Mouse (Mus musculus) neural tube, embryonic 11.5 days (tissue): ENCODE measurements around the gene G0s2. TPM values are rescaled to one million over a fixed set of nuclear protein-coding genes. Genes with fewer than 3 reads are reported as not detected.

Experiments used
- ATAC-seq: fragments of 200-750 bp; cut with Nextera tagmentation; 2 replicates; pipeline ENCODE4 v1.8.0; 2017; ENCODE audit warnings: moderate number of reproducible peaks, mild to moderate bottlenecking, moderate TSS enrichment, moderate library complexity; ENCODE audit not compliant: insufficient read depth, low FRiP score, low TSS enrichment
- DNase-seq: peaks from one replicate; pipeline ENCODE4 v3.0.0-alpha.2; 2015; ENCODE audit warnings: low spot score
- H3K27ac ChIP-seq: fragments of 300-500 bp; sonication (generic); 2 replicates; pipeline ENCODE4 v1.5.1; 2014; ENCODE audit warnings: low read depth, mild to moderate bottlenecking, low read length
- H3K27me3 ChIP-seq: fragments of 300-500 bp; sonication (generic); 2 replicates; pipeline ENCODE4 v1.6.1; 2014; ENCODE audit warnings: mild to moderate bottlenecking, low read length, mixed read lengths; ENCODE audit not compliant: control insufficient read depth, insufficient read depth
- H3K36me3 ChIP-seq: fragments of 300-500 bp; sonication (generic); 2 replicates; pipeline ENCODE4 v1.6.1; 2014; ENCODE audit warnings: mild to moderate bottlenecking, low read length, moderate library complexity, mixed read lengths; ENCODE audit not compliant: control insufficient read depth, insufficient read depth
- H3K4me1 ChIP-seq: fragments of 300-500 bp; sonication (generic); 2 replicates; pipeline ENCODE4 v1.6.1; 2014; ENCODE audit warnings: low read length, mixed read lengths; ENCODE audit not compliant: control insufficient read depth, insufficient read depth
- H3K4me2 ChIP-seq: fragments of 300-500 bp; sonication (generic); 2 replicates; pipeline ENCODE4 v1.6.1; 2014; ENCODE audit warnings: low read depth, mild to moderate bottlenecking, moderate library complexity
- H3K4me3 ChIP-seq: fragments of 300-500 bp; sonication (generic); 2 replicates; pipeline ENCODE4 v1.5.1; 2014; ENCODE audit warnings: low read depth, low read length
- H3K9ac ChIP-seq: fragments of 300-500 bp; sonication (generic); 2 replicates; pipeline ENCODE4 v1.6.1; 2014; ENCODE audit warnings: mild to moderate bottlenecking, low read length
- H3K9me3 ChIP-seq: fragments of 300-500 bp; sonication (generic); 2 replicates; pipeline ENCODE4 v1.6.1; 2016; ENCODE audit warnings: low read length; ENCODE audit not compliant: control insufficient read depth
- WGBS: fragments of 180-500 bp; shearing (Covaris S2); extraction: QIAGEN DNeasy Blood & Tissue Kit; methylation state at CpG from one replicate; pipeline ENCODE4 v1.1.7; 2014; 5-methylcytosine and 5-hydroxymethylcytosine counted together
- polyA plus RNA-seq: library from polyadenylated mRNA; unstranded; fragments of >200 nt; fragmentation: Nextera tagmentation; extraction: Ambion mirVana; gene quantifications from 2 replicates; pipeline ENCODE4 v1.2.1, GENCODE M21; 2014

Gene G0s2
- polyA plus RNA-seq, 1 experiment from 2014 or later = 7.4 TPM

DNA sequence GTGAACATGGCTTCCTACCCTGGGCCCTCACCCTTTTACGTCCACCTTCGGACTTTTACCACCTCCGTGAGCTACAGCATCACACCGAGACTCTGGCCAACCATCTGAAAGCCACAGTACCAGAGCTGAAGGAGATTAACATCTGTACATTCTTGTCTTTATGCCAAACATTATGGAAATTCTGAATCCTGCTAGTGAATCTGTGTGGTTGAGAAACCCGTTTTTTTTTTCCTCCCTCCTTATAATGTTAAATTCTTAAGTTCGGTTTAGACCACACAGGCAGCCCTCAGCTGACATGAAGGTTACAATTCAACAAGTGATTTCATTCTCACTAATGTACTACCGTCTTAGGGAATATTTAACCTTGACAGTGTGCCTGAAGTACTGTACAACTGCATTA, 38.1 kb downstream of the G0s2 start:
- no peak overlapping the region for H3K27ac ChIP-seq
- ATAC-seq = no peak
- no peaks in the 10 kb centered on the region for H3K36me3 ChIP-seq
- H3K4me3 ChIP-seq = no peak overlapping the region
- no peaks in the 10 kb centered on the region for H3K9me3 ChIP-seq
- no peak for DNase-seq
- H3K9ac ChIP-seq = no peak overlapping the region
- 90% methylated on average over 7 of the region's 7 CpGs for WGBS
- no peaks in the 10 kb centered on the region for H3K4me1 ChIP-seq
- no peak overlapping the region for H3K4me2 ChIP-seq
- H3K27me3 ChIP-seq = no peaks in the 10 kb centered on the region

DNA sequence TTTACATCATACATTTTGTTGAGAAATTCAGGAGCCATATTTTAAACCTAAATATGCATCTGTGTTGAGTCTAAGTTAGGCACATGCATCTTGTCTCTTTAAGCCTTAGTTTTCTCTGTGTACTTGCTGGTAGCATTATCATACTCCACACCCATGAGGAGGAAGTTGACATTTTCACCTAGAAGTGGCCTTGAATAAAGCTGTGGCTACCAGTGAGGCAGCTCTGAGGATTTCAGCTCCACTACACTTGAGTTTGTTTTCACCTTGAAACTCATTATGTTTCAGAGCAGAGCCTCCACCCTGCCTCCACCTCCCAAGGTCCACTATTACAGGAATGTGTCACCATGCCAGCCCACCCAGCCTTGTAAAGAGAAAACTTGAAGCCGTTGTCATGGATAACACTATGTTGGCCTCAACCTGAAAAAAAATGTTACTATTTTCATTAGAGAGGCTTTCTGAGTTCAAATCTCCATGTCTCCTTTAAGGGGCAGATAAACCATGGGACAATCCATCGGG, 38.8 kb downstream of the G0s2 start:
- ATAC-seq (no peak), DNase-seq (no peak)
- Histone ChIP-seq H3K4me2 (no peak overlapping the region), H3K4me3 (no peak overlapping the region), H3K9ac (no peak overlapping the region), H3K9me3 (no peaks in the 10 kb centered on the region), H3K36me3 (no peaks in the 10 kb centered on the region), H3K4me1 (no peaks in the 10 kb centered on the region), H3K27ac (no peak overlapping the region), H3K27me3 (no peaks in the 10 kb centered on the region)
- 97% methylated on average over 2 of the region's 2 CpGs for WGBS

DNA sequence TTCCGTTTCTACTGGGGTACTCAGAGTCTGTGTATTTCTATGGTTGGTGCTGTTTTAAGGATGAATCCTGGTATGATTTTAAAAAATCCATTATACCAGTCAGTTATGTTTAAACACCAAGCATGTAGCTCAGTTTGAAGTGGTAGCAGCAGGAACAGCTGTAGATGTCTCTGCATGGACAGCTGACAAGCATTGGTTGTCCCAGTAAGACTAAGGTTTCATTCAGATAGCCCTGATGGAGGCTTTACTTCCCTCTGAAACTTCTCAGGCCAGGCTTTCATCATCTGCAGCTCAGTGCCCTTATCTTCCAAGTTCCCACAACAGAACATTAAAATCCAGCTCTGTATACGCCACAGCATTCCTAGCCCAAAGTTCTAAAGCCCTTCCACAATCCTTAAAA, 40.3 kb downstream of the G0s2 start:
- Histone ChIP-seq H3K4me2 (no peak overlapping the region), H3K9me3 (no peaks in the 10 kb centered on the region), H3K4me3 (no peak overlapping the region), H3K9ac (no peak overlapping the region), H3K27me3 (no peaks in the 10 kb centered on the region), H3K4me1 (no peaks in the 10 kb centered on the region), H3K36me3 (no peaks in the 10 kb centered on the region), H3K27ac (no peak overlapping the region)
- ATAC-seq (no peak), DNase-seq (no peak)
- WGBS = 88% methylated on average over 2 of the region's 2 CpGs

DNA sequence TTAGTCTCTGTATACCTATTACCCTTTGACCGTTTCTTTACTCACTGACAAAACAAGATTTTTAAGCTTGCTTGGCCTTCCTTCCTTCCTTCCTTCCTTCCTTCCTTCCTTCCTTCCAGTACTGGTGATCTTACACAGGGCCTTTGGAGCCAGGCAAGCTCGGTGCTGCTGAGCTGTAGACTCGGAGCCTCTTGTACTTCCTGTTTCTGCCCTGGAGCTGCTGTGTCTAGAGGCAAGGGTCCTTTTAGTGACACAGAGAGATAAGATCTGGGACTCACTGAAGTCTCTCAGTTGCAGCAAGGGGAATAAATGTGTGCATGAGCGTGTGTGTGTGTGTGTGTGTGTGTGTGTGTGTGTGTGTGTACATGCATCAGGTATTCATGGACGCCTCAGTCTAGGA, 42.1 kb downstream of the G0s2 start:
- Histone ChIP-seq H3K36me3 (no peaks in the 10 kb centered on the region), H3K4me3 (no peak overlapping the region), H3K9me3 (no peaks in the 10 kb centered on the region), H3K4me2 (no peak overlapping the region), H3K4me1 (no peaks in the 10 kb centered on the region), H3K27ac (no peak overlapping the region), H3K27me3 (no peaks in the 10 kb centered on the region), H3K9ac (no peak overlapping the region)
- DNase-seq (no peak), ATAC-seq (no peak)
- 76% methylated on average over 5 of the region's 5 CpGs for WGBS

DNA sequence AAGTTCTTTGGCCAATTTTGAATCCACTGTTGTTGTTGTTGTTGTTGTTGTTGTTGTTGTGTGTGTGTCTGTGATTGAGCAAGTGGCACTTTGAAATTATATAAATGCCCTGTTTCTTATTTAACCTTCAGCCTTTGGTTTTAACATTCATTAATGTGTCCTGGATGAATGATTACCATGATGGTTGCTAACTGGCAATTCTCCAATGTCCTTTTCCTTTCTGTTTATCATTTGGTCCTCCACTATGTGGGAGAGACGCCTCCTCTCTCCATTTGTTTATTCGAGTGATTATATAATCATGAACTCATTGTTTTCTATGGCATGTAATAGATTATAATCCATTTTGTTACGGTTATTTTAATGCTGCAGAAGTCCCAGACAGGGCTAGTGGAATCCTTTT, 42.5 kb downstream of the G0s2 start:
- Histone ChIP-seq H3K4me3 (no peak overlapping the region), H3K9me3 (no peaks in the 10 kb centered on the region), H3K4me1 (no peaks in the 10 kb centered on the region), H3K27me3 (no peaks in the 10 kb centered on the region), H3K9ac (no peak overlapping the region), H3K36me3 (no peaks in the 10 kb centered on the region), H3K4me2 (no peak overlapping the region), H3K27ac (no peak overlapping the region)
- 80% methylated on average over 3 of the region's 3 CpGs for WGBS
- ATAC-seq = no peak
- DNase-seq = no peak

DNA sequence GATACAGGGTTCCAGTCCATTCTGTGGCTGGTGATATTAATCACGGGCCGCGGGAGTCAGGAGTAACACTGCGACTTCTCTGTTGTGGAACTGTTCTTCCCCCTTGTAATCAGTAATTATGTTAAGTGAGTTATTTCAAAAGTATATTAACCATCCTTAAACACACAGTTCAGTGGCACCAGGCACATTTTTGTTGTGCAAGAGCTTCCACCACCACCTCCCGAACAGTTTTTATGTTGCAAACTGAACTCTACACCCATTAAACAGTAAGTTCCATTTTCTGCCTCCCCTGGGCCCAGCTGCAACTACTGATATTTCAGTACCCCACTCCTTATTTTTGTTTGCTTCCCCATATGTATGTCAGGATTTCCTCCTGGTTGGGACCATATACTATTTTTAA, 43.4 kb downstream of the G0s2 start:
- no peaks in the 10 kb centered on the region for H3K27me3 ChIP-seq
- no peak for ATAC-seq

DNA sequence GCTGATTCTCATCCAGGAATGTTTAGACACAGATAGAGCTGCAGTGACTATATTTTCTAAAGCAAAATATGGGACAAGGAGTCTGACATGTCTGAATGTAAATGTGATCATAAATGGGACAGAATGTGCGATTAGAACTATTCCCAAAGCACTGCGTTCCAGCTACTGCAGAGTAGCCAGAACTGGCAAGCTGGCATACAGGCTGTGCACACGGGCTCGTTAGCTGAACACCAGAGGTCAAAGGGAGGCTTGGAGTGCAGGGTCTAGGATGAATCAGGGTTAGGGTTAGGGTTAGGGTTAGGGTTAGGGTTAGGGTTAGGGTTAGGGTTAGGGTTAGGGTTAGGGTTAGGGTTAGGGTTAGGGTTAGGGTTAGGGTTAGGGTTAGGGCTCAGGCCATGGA, 45.5 kb downstream of the G0s2 start:
- DNase-seq = no peak
- no peak overlapping the region for H3K4me3 ChIP-seq
- no peaks in the 10 kb centered on the region for H3K36me3 ChIP-seq
- 0 out of 2 replicates have a peak, but pooled peaks cover 2% of the 10 kb centered on the region for H3K4me1 ChIP-seq
- H3K27me3 ChIP-seq = no peaks in the 10 kb centered on the region
- no peaks in the 10 kb centered on the region for H3K9me3 ChIP-seq
- no peak for ATAC-seq
- no peak overlapping the region for H3K4me2 ChIP-seq
- no peak overlapping the region for H3K9ac ChIP-seq
- H3K27ac ChIP-seq = no peak overlapping the region
- WGBS = 88% methylated on average over 4 of the region's 4 CpGs

More for the DNA sequence above, 43.4 kb downstream of the G0s2 start:
- H3K36me3 ChIP-seq = no peaks in the 10 kb centered on the region
- H3K27ac ChIP-seq = no peak overlapping the region
- 0 out of 2 replicates have a peak, but pooled peaks cover 2% of the 10 kb centered on the region for H3K4me1 ChIP-seq
- H3K9ac ChIP-seq = no peak overlapping the region
- no peaks in the 10 kb centered on the region for H3K9me3 ChIP-seq
- no peak overlapping the region for H3K4me3 ChIP-seq
- no peak overlapping the region for H3K4me2 ChIP-seq
- DNase-seq = no peak
- WGBS = 94% methylated on average over 5 of the region's 5 CpGs

DNA sequence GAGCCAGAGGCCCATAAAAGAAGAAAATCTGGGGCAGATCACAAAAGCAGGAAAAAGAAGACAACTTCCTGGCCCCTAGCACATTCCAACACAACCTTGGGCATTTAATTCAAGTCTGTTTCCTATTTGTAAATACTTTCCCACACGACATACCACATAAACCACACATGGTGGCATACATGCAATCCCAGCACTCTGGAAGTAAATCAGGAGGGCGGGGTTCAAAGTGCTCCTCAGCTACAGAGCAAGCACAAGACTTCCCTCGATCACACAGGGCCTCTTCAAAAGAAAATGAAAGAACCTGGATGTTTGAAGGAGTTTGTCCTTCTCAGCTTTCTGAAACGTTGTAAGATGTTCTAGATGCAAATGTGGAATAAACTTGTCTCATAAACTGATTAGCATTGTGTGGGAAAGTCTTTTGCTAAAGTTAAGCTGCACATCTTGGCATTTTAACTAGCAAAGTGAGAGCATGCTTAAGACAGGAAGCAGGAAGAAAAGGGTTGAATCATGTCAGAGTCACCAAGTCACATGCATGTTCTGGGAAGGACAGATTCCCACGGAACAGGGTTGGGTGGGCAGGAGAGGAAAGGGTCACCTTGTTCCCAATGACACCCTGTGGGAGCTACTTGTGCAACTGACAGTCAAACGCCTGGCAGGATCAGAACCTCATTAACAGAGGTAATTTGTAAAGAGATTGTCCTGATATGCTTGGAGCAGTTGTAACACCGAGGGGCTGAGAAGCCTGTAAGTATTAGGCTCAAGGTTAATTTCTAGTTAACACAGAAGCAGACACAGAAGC, 46.1 kb downstream of the G0s2 start:
- no peak overlapping the region for H3K27ac ChIP-seq
- DNase-seq = no peak
- H3K4me3 ChIP-seq = no peak overlapping the region
- 0 out of 2 replicates have a peak, but pooled peaks cover 2% of the 10 kb centered on the region for H3K4me1 ChIP-seq
- no peak for ATAC-seq
- H3K27me3 ChIP-seq = no peaks in the 10 kb centered on the region
- no peaks in the 10 kb centered on the region for H3K9me3 ChIP-seq
- 60% methylated on average over 7 of the region's 7 CpGs for WGBS
- no peaks in the 10 kb centered on the region for H3K36me3 ChIP-seq
- H3K4me2 ChIP-seq = no peak overlapping the region
- no peak overlapping the region for H3K9ac ChIP-seq

DNA sequence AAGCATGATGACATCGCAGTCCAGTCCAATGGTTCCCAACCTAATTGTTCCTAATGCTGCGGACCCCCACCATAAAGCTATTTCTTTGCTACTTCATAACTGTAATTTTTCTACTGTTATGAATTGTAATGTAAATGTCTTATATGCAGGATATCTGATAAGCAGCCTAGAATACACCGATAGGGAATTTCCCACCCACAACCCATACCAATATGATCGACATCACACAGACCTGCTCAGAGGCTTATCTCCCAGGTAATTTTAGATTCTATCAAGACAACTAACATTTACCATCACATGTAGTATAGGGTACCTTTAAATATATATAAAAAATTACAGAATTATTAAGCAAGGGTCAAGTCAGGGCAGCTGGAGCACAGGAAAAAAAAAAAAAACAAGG, 46.9 kb downstream of the G0s2 start:
- 0 out of 2 replicates have a peak, but pooled peaks cover 2% of the 10 kb centered on the region for H3K4me1 ChIP-seq
- 95% methylated on average over 4 of the region's 4 CpGs for WGBS
- DNase-seq = no peak

More for the DNA sequence above, 46.9 kb downstream of the G0s2 start:
- no peak for ATAC-seq
- Histone ChIP-seq H3K36me3 (no peaks in the 10 kb centered on the region), H3K27ac (no peak overlapping the region), H3K27me3 (no peaks in the 10 kb centered on the region), H3K4me3 (no peak overlapping the region), H3K9me3 (no peaks in the 10 kb centered on the region), H3K4me2 (no peak overlapping the region), H3K9ac (no peak overlapping the region)
